Mouse (Mus musculus): ENCODE results near the gene Cdk15.

The Cdk15 gene

GRCm38 (mm10) chr1:59272189-59272588, 15.5 kb downstream of the Cdk15 start:
- DNase-seq (ENCODE audit: low read depth): no peak

GRCm38 (mm10) chr1:59285880-59286279, 29.2 kb downstream of the Cdk15 start:
- DNase-seq (ENCODE audit: low read depth): peak; percentile 2

GRCm38 (mm10) chr1:59286316-59286850, 29.7 kb downstream of the Cdk15 start:
- peak; percentile 45 for DNase-seq (ENCODE audit: low read depth)

GRCm38 (mm10) chr1:59287733-59288132, 31.0 kb downstream of the Cdk15 start:
- no peak for DNase-seq (ENCODE audit: low read depth)

- no peak for DNase-seq (ENCODE audit: low read depth)
Measured at GRCm38 (mm10) chr1:59291652-59292051, 34.9 kb downstream of the Cdk15 start.

- no peak for DNase-seq (ENCODE audit: low read depth)
Measured at GRCm38 (mm10) chr1:59295769-59296168, 39.1 kb downstream of the Cdk15 start.

- no peak for DNase-seq (ENCODE audit: low read depth)
Measured at GRCm38 (mm10) chr1:59297167-59297566, 40.5 kb downstream of the Cdk15 start.

GRCm38 (mm10) chr1:59298491-59299090, 41.9 kb downstream of the Cdk15 start:
- DNase-seq (ENCODE audit: low read depth): no peak

GRCm38 (mm10) chr1:59307310-59307709, 50.6 kb downstream of the Cdk15 start:
- no peak for DNase-seq (ENCODE audit: low read depth)

GRCm38 (mm10) chr1:59311292-59311885, 54.7 kb downstream of the Cdk15 start:
- no peak for DNase-seq (ENCODE audit: low read depth)

- no peak for DNase-seq (ENCODE audit: low read depth)
Measured at GRCm38 (mm10) chr1:59312187-59313153, 55.8 kb downstream of the Cdk15 start.

- DNase-seq (ENCODE audit: low read depth): no peak
Measured at GRCm38 (mm10) chr1:59313154-59313940, 56.6 kb downstream of the Cdk15 start.

GRCm38 (mm10) chr1:59315057-59315807, 58.5 kb downstream of the Cdk15 start:
- DNase-seq (ENCODE audit: low read depth): no peak

- DNase-seq (ENCODE audit: low read depth): no peak
Measured at GRCm38 (mm10) chr1:59316031-59316385, 59.3 kb downstream of the Cdk15 start.

- DNase-seq (ENCODE audit: low read depth): peak; percentile 74
Measured at GRCm38 (mm10) chr1:59316386-59317051, 59.8 kb downstream of the Cdk15 start.

- no peak for DNase-seq (ENCODE audit: low read depth)
Measured at GRCm38 (mm10) chr1:59317397-59317796, 60.7 kb downstream of the Cdk15 start.

- DNase-seq (ENCODE audit: low read depth): no peak
Measured at GRCm38 (mm10) chr1:59318878-59319277, 62.2 kb downstream of the Cdk15 start.

- DNase-seq (ENCODE audit: low read depth): no peak
Measured at GRCm38 (mm10) chr1:59321076-59321879, 64.6 kb downstream of the Cdk15 start.
